Mouse (Mus musculus): ENCODE measurements around the gene Ajm1. TPM values are rescaled to one million over a fixed set of nuclear protein-coding genes. Genes with fewer than 3 reads are reported as not detected.

Gene Ajm1
- 0.24 to 0.38 TPM (median 0.37 TPM) in 3 of 4 replicates, not detected in the other for total RNA-seq (2023)

DNA sequence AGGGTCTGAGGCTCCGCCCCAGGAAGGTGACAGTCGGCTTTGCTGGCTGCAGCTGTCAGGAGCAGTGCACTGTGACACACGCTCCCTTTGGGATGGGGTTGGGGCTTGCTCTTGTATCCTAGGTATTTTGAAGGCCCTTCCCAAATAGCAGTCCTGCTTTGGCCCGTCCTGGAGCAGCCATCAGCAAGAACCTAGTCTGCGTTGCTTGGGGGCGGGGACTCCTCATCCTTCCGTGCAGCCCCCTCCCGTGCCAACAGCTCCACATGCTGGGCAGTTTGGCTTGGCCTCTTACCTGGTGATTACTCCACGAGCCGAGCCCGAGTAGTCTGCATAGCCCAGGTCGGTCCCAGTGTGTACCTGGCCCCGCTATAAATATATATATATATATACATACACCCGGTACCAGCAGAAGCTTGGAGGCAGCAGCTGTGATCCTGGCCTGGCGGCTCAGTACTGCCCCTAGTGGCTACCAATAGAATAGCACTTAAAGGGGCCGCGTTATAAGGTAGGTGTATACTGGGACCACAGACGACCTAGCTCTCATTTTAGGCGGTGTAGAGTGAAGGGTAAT lies at the start of gene Ajm1:
Gene Ajm1, minus strand, starts transcription at position 464 of the 571 bp plus-strand sequence.

DNA sequence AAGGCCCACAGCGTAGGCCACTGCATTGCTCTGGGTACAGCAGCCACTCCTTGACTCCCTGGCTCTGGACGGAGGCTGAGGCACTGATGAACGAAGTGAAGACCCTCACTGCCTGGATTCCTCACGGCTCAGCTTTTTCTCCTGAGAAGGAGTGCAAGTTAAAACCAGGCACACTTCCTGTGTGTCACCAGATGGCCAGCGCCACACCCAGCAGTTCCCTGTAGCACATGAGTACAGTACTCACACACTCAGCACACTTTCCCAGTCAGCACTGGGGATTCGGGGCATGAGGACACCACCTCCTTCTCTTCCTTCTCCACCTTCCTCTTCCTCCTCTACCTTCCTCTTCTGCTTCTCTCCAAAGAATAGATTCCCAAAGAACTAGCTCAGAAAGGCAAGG lies 46.3 kb upstream of the Ajm1 start, which contains the start of gene Fcna:
Gene Fcna, minus strand, starts transcription at position 220 of the 400 bp plus-strand sequence.

DNA sequence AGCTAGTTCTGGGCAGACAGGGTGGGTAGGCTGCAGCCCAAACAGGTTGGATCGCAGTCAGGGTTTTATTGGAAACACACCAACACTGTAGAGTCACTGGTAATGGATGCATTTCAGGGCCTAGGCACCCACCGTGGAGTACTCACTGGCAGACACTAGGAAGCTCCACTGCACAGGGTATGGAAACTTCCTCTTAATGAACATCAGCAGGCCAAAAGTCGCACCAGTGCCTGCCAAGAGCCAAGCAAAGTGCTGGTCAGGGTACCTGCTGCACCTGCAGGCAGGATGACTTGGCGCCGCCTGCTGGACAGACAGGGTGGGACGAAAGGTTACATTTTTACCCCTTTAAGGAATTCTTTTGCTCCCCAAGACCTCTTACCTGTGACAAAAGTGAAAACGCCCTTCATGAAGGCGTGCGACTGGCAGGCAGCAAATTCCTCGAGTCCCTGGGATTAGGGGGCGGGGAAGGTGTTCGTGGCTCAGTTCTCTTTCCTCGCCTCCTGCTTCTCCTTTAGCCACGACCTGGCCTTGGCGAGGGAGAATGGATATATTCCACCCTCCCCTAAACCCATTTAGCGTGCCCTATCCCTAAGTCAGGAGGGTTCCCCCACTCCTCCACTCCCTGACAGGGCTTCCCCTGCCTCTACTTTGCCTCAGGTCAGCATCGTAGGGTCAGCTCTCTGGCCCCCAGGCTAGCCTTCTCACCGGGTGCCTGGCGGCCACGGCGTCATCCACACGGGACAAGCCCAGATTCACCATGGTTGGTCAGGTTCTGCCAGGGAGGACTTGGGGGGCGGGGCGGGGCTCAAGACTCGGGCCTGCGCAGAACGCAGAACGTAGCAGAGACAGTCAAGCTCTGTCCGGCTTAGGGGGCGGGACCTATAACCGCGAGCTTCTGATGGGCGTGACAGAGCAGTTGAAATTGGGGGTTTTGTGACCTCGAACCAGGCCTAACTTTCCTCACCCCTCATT lies 40.0 kb upstream of the Ajm1 start, which contains the start of gene Tmem141:
Gene Tmem141, minus strand, starts transcription at position 777 of the 972 bp plus-strand sequence.

DNA sequence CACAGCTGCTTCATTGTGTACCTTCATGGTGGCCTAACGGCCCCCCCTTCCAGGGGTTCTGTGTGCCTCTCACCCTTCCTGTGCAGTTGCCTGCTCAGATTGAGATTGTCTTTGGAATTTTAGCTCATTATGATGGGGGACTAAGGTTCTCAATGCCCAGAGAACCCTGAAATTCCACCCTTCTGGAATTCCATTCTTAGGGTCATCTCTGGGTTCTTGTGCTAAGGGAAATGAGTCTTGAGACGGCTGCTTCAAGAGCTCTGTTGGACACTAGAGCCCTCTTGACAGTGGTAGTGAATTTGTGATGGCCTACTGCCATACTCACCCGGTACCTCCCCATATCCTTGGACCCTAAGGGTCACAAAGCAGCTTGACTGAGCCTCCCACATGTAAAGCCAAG lies 36.0 kb upstream of the Ajm1 start, which contains the start of gene Ccdc183:
Gene Ccdc183, minus strand, starts transcription at position 101 of the 400 bp plus-strand sequence.

DNA sequence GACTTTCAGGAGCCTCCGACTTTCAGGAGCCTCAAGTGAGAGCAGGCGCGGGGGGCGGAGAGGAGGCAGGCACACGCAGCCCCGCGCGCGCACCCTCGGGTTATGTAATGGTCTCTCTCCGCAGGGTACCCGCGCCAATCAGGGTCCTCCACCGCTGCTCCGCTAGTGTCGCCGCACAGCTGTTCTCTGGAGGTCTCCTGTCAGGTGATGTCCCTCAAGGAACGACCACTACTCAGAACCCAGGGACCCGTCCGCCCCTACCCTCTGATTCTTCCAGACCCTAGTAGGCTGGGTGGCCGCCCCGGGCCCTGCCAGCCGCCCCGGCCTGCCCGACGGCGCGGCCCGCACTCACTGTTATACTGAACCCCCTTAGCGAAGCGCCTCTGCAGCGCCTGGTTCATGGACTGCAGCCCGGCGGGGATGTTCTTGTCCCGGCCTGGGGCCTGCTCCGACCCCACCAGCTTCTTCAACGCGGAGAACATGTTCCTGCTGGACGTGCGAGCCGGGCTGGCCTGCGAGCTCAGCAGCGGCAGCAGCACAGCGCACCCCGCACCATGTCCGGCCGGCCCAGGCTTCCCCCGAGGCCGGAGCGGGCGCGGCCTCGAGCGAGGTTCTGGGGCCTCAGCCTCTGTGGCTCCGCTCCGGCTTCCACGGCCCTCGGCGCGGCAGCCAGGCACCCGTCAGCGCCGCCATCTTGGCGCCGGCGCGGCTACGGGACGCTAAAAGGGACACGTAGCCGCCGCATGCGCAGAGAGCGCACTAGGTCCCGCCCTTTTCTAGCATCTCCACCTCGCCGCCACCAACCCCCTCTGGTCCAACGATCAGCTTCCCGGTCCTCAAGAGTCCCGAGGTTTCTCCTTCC lies 26.4 kb upstream of the Ajm1 start, which contains the start of gene Rabl6:
Gene Rabl6, minus strand, starts transcription at position 761 of the 862 bp plus-strand sequence.

DNA sequence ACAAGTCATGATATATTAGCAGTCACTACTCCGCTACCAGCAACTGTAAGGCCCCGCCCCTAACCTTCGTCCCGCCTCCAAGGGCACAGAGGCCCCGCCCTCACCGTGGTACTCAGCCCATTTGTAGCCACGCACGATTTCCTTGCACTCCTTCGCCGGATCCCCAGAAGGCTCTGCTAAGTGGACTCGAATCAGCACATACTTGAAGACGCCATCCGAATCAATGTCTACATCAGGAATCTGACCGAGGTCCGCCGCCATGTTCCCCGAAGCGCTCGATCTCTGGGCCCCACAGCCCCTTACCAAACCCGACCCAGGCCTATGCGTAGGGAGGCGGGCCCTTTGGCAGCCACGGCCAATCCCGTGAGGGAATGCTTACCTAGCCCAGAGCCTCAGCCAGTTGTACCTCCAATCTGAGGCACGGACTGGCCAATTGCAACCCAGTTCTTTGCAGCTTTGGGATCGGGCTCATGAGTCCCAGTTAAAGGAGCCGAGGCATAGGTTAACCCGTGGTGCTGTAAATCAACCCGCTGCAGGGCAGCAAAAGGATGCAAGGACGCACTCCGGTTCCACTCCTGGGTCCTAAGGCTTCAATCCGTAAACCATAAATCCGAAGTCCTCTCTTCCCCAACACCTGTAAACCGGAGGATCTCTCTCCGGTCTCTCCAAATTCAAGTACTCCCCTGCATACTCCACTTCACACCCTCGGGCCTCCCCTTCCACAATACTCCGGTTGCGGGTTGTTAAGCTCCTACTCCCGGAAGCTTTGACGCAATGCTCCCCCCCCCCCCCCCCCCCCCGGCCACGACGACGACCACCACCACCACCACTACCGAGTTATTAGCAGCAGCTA lies 6.8 kb downstream of the Ajm1 start, which contains the start of the genes Mamdc4 and Phpt1:
Gene Mamdc4, minus strand, starts transcription at position 267 of the 853 bp plus-strand sequence.
Gene Phpt1, minus strand, starts transcription at position 646 of the 853 bp plus-strand sequence.

DNA sequence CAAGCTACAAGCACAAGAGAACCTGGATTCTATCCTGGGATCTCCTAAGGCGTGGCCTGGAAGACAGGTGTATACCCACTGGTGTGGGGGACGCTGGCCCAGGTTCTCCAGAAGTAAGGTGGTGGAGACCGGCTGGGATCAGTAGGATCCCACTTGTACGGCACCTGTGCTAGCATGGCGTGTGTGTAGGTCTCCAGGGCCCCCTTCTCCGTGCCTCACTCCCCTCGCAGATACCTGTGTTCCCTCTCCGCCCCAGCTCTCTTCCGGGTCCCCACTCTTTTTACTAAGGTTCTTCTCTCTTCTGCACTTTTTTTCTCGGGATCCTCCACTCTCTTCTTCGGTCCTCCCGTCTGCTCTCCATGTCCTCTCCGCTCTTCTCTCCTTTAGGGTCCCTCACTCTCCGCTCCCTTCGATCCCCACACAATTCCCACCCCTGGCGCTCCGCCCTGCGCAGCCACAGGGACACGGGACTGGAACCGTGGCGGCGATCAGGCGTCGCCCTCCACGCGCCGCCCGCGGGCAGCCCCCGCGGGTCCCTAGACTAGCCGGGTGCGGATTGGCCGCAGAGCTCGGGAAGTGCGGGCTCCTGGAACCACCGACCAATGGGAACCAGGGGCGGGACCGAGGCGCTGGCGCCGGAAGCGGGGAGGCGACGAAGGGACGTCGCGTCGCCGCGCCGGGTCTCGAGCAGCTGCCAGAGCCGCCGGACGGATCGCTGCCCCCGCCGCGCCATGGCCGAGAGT lies 24.2 kb downstream of the Ajm1 start, which contains the start of gene Edf1:
Gene Edf1, plus strand, starts transcription at position 627 of the 743 bp plus-strand sequence.

DNA sequence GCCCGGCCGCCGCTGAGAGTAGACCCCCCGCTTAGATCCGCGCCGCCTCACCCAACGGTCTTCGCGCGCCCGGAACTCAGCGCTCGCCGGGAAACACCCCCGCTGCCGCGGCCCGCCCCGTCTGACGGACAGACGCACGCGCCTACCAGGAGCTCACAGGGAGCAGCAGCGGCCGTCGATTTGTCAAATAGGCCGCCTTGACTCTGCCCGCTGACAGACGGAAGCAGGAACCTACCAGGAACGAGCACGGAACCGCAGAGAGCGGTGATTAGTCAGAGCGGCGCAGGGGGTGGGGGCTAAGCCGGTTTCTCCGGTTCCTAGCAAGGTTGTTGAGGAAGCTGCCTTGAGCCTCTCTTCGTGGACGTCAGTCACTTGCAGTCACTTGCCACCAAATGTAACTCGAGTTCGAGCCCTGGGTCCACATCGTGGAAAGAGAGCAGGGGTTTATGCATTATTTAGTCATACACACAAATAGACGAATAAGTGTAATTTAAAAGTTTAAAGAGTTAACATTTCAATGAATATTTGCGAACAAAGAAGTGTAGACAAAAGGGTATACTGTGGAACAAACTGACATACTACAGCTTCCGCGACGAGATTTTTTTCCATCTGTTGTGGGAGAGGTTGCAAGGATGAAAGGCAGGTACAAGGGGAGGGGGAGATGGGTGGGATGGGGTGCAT lies 34.6 kb downstream of the Ajm1 start, which contains the start of gene Traf2:
Gene Traf2, minus strand, starts transcription at position 130 of the 681 bp plus-strand sequence.

Other genes with a start within 250 kb of the Ajm1 start
- gene Man1b1, start 249.4 kb downstream of the Ajm1 start, total RNA-seq (2023) = 39.7 to 50.0 TPM (median 47.1 TPM) in 4 replicates
- 41.2 to 46.3 TPM (median 43.4 TPM) in 4 replicates for gene Dpp7, start 225.4 kb downstream of the Ajm1 start, total RNA-seq (2023)
- 22.5 to 35.7 TPM (median 25.5 TPM) in 4 replicates for gene Uap1l1, start 216.1 kb downstream of the Ajm1 start, total RNA-seq (2023)
- gene Sapcd2, start 209.4 kb downstream of the Ajm1 start, total RNA-seq (2023) = 0.48 to 0.85 TPM in 2 of 4 replicates, not detected in the others
- gene Entpd2, start 185.9 kb downstream of the Ajm1 start, total RNA-seq (2023) = not detected in 4 replicates
- gene Npdc1, start 182.4 kb downstream of the Ajm1 start, total RNA-seq (2023) = not detected in 4 replicates
- gene Fut7, start 158.5 kb downstream of the Ajm1 start, total RNA-seq (2023) = not detected in 4 replicates
- 44.9 to 53.9 TPM (median 49.1 TPM) in 4 replicates for gene Abca2, start 153.1 kb downstream of the Ajm1 start, total RNA-seq (2023)
- gene Clic3, start 124.9 kb downstream of the Ajm1 start, total RNA-seq (2023) = 0.83 TPM in 1 of 4 replicates, not detected in the others
- gene Paxx, start 120.7 kb downstream of the Ajm1 start, total RNA-seq (2023) = 115 to 135 TPM (median 127 TPM) in 4 replicates
- gene Ptgds, start 111.7 kb downstream of the Ajm1 start, total RNA-seq (2023) = not detected in 4 replicates
- not detected in 4 replicates for gene Lcn12, start 87.8 kb downstream of the Ajm1 start, total RNA-seq (2023)
- 64.9 to 78.2 TPM (median 70.7 TPM) in 4 replicates for gene Fbxw5, start 81.0 kb downstream of the Ajm1 start, total RNA-seq (2023)
- gene C8g, start 80.0 kb downstream of the Ajm1 start, total RNA-seq (2023) = 1.1 TPM in 1 of 4 replicates, not detected in the others
- 56.9 to 61.5 TPM (median 58.0 TPM) in 4 replicates for gene Traf2, start 34.8 kb downstream of the Ajm1 start, total RNA-seq (2023)
- 109 to 125 TPM (median 115 TPM) in 4 replicates for gene Edf1, start 23.9 kb downstream of the Ajm1 start, total RNA-seq (2023)
- 0.77 to 2.4 TPM (median 1.5 TPM) in 4 replicates for gene Mamdc4, start 6.9 kb downstream of the Ajm1 start, total RNA-seq (2023)
- gene Phpt1, start 6.5 kb downstream of the Ajm1 start, total RNA-seq (2023) = 16.1 to 21.8 TPM (median 17.6 TPM) in 4 replicates
- gene Rabl6, start 26.8 kb upstream of the Ajm1 start, total RNA-seq (2023) = 102 to 112 TPM (median 109 TPM) in 4 replicates
- gene Ccdc183, start 35.9 kb upstream of the Ajm1 start, total RNA-seq (2023) = not detected in 4 replicates
- 0.78 to 2.9 TPM (median 2.4 TPM) in 4 replicates for gene Tmem141, start 40.2 kb upstream of the Ajm1 start, total RNA-seq (2023)
- 4.1 to 8.3 TPM (median 5.8 TPM) in 4 replicates for gene Fcna, start 46.3 kb upstream of the Ajm1 start, total RNA-seq (2023)
- gene Lcn8, start 71.4 kb upstream of the Ajm1 start, total RNA-seq (2023) = not detected in 4 replicates
- gene Lcn5, start 76.2 kb upstream of the Ajm1 start, total RNA-seq (2023) = not detected in 4 replicates
- gene Lcn6, start 95.0 kb upstream of the Ajm1 start, total RNA-seq (2023) = not detected in 4 replicates
- gene Lcn10, start 101.0 kb upstream of the Ajm1 start, total RNA-seq (2023) = not detected in 4 replicates
- not detected in 4 replicates for gene Obp2a, start 118.3 kb upstream of the Ajm1 start, total RNA-seq (2023)
- gene Bmyc, start 125.0 kb upstream of the Ajm1 start, total RNA-seq (2023) = 25.1 to 40.3 TPM (median 25.4 TPM) in 4 replicates
- not detected in 4 replicates for gene Obp2b, start 155.3 kb upstream of the Ajm1 start, total RNA-seq (2023)
- not detected in 4 replicates for gene Lcn3, start 183.8 kb upstream of the Ajm1 start, total RNA-seq (2023)
- not detected in 4 replicates for gene Lcn11, start 195.3 kb upstream of the Ajm1 start, total RNA-seq (2023)
- not detected in 4 replicates for gene Gm13539, start 200.5 kb upstream of the Ajm1 start, total RNA-seq (2023)
- not detected in 4 replicates for gene Glt6d1, start 234.1 kb upstream of the Ajm1 start, total RNA-seq (2023)
- gene Lcn9, start 241.4 kb upstream of the Ajm1 start, total RNA-seq (2023) = not detected in 4 replicates